Mouse (Mus musculus): Measurements from ENCODE around the gene Ap1s1. TPM values are rescaled to one million over a fixed set of nuclear protein-coding genes. Genes with fewer than 3 reads are reported as not detected.

Gene Ap1s1
- total and polyA plus RNA-seq, 3 experiments, result 154 to 218 (median 211) TPM

GRCm38 (mm10) chr5:137072079-137072960 lies 26.4 kb upstream of the Ap1s1 start, which contains the start of gene Serpine1:
Gene Serpine1 (minus strand): TSS chr5:137072268.
- H3K4me3 ChIP-seq (ENCODE audit: control insufficient read depth in 1 of 2, insufficient read depth in 1 of 2, low read depth in 2 of 2, low read length in 2 of 2), result no peak within 1 kb of the TSS
- H3K27ac ChIP-seq (ENCODE audit: control insufficient read depth, low read depth, low read length), result no peak within 1 kb of the TSS
- H3K27me3 ChIP-seq (ENCODE audit: control insufficient read depth in 1 of 2, insufficient read depth in 2 of 2, low read length in 2 of 2), result no peaks in the 10 kb centered on the region
- TF ChIP-seq RCOR1 (IDR thresholded peaks at IDR 0.05; ENCODE audit: low read depth, low read length), result no peak
- no peak for TF ChIP-seq SIN3A (IDR thresholded peaks at IDR 0.05; ENCODE audit: low read length)
- no peak for TF ChIP-seq SMC3 (IDR thresholded peaks at IDR 0.05; ENCODE audit: low read depth, low read length)
- TF ChIP-seq NELFE (IDR thresholded peaks at IDR 0.05; ENCODE audit: low read depth, low read length), result no peak
- no peak for TF ChIP-seq ZC3H11A (IDR thresholded peaks at IDR 0.05; ENCODE audit: low read depth, low read length)
- no peak for TF ChIP-seq E2F4 (IDR thresholded peaks at IDR 0.05; ENCODE audit: borderline replicate concordance, low read depth, low read length)
- no peak for TF ChIP-seq TBP (IDR thresholded peaks at IDR 0.05; ENCODE audit: low read depth, low read length)
- TF ChIP-seq USF1 (IDR thresholded peaks at IDR 0.05; ENCODE audit: low read depth, low read length), result no peak
- TF ChIP-seq POLR2AphosphoS2 (IDR thresholded peaks at IDR 0.05; ENCODE audit: low read length), result no peak
- TF ChIP-seq CTCF (IDR thresholded peaks at IDR 0.05 in 2 of 3, conservative IDR thresholded peaks at IDR 0.05 in 1 of 3; ENCODE audit: control insufficient read depth in 1 of 3, insufficient read depth in 1 of 3, low read depth in 2 of 3, low read length in 3 of 3, poor library complexity in 1 of 3, severe bottlenecking in 1 of 3), result no peak
- peaks cover 5 to 25% of the 10 kb centered on the region in 2 experiments; a peak in 3 of 4 replicates for H3K4me1 ChIP-seq (ENCODE audit: control insufficient read depth in 1 of 2, insufficient read depth in 2 of 2, low read length in 2 of 2)
- no peaks in the 10 kb centered on the region for H3K79me2 ChIP-seq (ENCODE audit: control insufficient read depth, insufficient read depth, low read length, poor library complexity)
- no peak within 1 kb of the TSS for H3K9ac ChIP-seq (ENCODE audit: control insufficient read depth, low read depth, low read length, poor library complexity, severe bottlenecking)
- H3K36me3 ChIP-seq (ENCODE audit: control insufficient read depth in 1 of 2, insufficient read depth in 2 of 2, low read length in 2 of 2), result peaks cover 0 to 15% of the 10 kb centered on the region in 2 experiments; a peak in 2 of 4 replicates
- H3K9me3 ChIP-seq (replicated peaks; ENCODE audit: insufficient read depth, low read length), result no peaks in the 10 kb centered on the region
- DNase-seq (ENCODE audit: low read depth, low spot score), result no peak

GRCm38 (mm10) chr5:137070881-137071605 lies 25.1 kb upstream of the Ap1s1 start:
- Histone ChIP-seq H3K27ac (ENCODE audit: control insufficient read depth, low read depth, low read length) (no peak overlapping the region), H3K4me3 (ENCODE audit: control insufficient read depth in 1 of 2, insufficient read depth in 1 of 2, low read depth in 2 of 2, low read length in 2 of 2) (no peak overlapping the region), H3K79me2 (ENCODE audit: control insufficient read depth, insufficient read depth, low read length, poor library complexity) (no peaks in the 10 kb centered on the region), H3K27me3 (ENCODE audit: control insufficient read depth in 1 of 2, insufficient read depth in 2 of 2, low read length in 2 of 2) (no peaks in the 10 kb centered on the region; a peak in 1 of 4 replicates), H3K4me1 (ENCODE audit: control insufficient read depth in 1 of 2, insufficient read depth in 2 of 2, low read length in 2 of 2) (peaks cover 2 to 15% of the 10 kb centered on the region in 2 experiments; a peak in 3 of 4 replicates), H3K9ac (ENCODE audit: control insufficient read depth, low read depth, low read length, poor library complexity, severe bottlenecking) (no peak overlapping the region), H3K36me3 (ENCODE audit: control insufficient read depth in 1 of 2, insufficient read depth in 2 of 2, low read length in 2 of 2) (peaks cover 0 to 6% of the 10 kb centered on the region in 2 experiments; a peak in 2 of 4 replicates), H3K9me3 (replicated peaks; ENCODE audit: insufficient read depth, low read length) (no peaks in the 10 kb centered on the region)
- no peak for TF ChIP-seq NELFE (IDR thresholded peaks at IDR 0.05; ENCODE audit: low read depth, low read length)
- TF ChIP-seq ZKSCAN1 (IDR thresholded peaks at IDR 0.05; ENCODE audit: low read depth, low read length), result no peak
- no peak for TF ChIP-seq POLR2A (IDR thresholded peaks at IDR 0.05; ENCODE audit: control insufficient read depth in 1 of 2, insufficient read depth in 1 of 2, low read depth in 1 of 2, low read length in 2 of 2, poor library complexity in 1 of 2)
- TF ChIP-seq SIN3A (IDR thresholded peaks at IDR 0.05; ENCODE audit: low read length), result no peak
- no peak for TF ChIP-seq ZMIZ1 (IDR thresholded peaks at IDR 0.05; ENCODE audit: low read depth, low read length)
- no peak for TF ChIP-seq RCOR1 (IDR thresholded peaks at IDR 0.05; ENCODE audit: low read depth, low read length)
- no peak for TF ChIP-seq MXI1 (IDR thresholded peaks at IDR 0.05; ENCODE audit: low read depth, low read length)
- TF ChIP-seq USF2 (IDR thresholded peaks at IDR 0.05; ENCODE audit: borderline replicate concordance in 1 of 2, insufficient read depth in 1 of 2, low read depth in 1 of 2, low read length in 2 of 2), result no peak
- TF ChIP-seq E2F4 (IDR thresholded peaks at IDR 0.05; ENCODE audit: borderline replicate concordance, low read depth, low read length), result no peak
- TF ChIP-seq ZC3H11A (IDR thresholded peaks at IDR 0.05; ENCODE audit: low read depth, low read length), result no peak
- no peak for TF ChIP-seq MAX (IDR thresholded peaks at IDR 0.05; ENCODE audit: low read length)
- no peak for TF ChIP-seq HCFC1 (IDR thresholded peaks at IDR 0.05; ENCODE audit: low read depth, low read length)
- TF ChIP-seq ZNF384 (IDR thresholded peaks at IDR 0.05; ENCODE audit: low read depth, low read length), result no peak
- TF ChIP-seq SMC3 (IDR thresholded peaks at IDR 0.05; ENCODE audit: low read depth, low read length), result no peak
- TF ChIP-seq CTCF (IDR thresholded peaks at IDR 0.05 in 2 of 3, conservative IDR thresholded peaks at IDR 0.05 in 1 of 3; ENCODE audit: control insufficient read depth in 1 of 3, insufficient read depth in 1 of 3, low read depth in 2 of 3, low read length in 3 of 3, poor library complexity in 1 of 3, severe bottlenecking in 1 of 3), result no peak
- no peak for DNase-seq (ENCODE audit: low read depth, low spot score)
